Mouse (Mus musculus) testis, adult 2 months (tissue): Measurements from ENCODE around the gene Srpk2. TPM values are rescaled to one million over a fixed set of nuclear protein-coding genes. Genes with fewer than 3 reads are reported as not detected.

Experiments
- H3K27ac ChIP-seq: fragments of 200-500 bp; 2 replicates; pipeline ENCODE4 v1.5.1; 2012; ENCODE audit warnings: low read depth, low read length; ENCODE audit not compliant: control insufficient read depth, insufficient read depth
- H3K27me3 ChIP-seq: fragments of 200-500 bp; 2 replicates; pipeline ENCODE4 v1.6.1; 2012; ENCODE audit warnings: mild to moderate bottlenecking, low read length, moderate library complexity; ENCODE audit not compliant: control insufficient read depth, insufficient read depth
- H3K36me3 ChIP-seq: fragments of 200-500 bp; 2 replicates; pipeline ENCODE4 v1.6.1; 2012; ENCODE audit warnings: mild to moderate bottlenecking, low read length; ENCODE audit not compliant: control insufficient read depth, insufficient read depth
- H3K4me1 ChIP-seq: fragments of 200-500 bp; 2 replicates; pipeline ENCODE4 v1.6.1; 2012; ENCODE audit warnings: low read length; ENCODE audit not compliant: control insufficient read depth, insufficient read depth
- H3K4me3 ChIP-seq: fragments of 200-500 bp; 2 replicates; pipeline ENCODE4 v1.5.1; 2012; ENCODE audit warnings: low read depth, mild to moderate bottlenecking, low read length, moderate library complexity, mixed read lengths; ENCODE audit not compliant: control insufficient read depth
- CTCF ChIP-seq: fragments of 200-500 bp; IDR thresholded peaks from 2 replicates; pipeline ENCODE4 v1.5.1; 2012; ENCODE audit warnings: low read depth, mild to moderate bottlenecking, inconsistent platforms, low read length, moderate library complexity; ENCODE audit not compliant: control insufficient read depth, insufficient read depth, insufficient replicate concordance
- POLR2A ChIP-seq: fragments of 200-500 bp; IDR thresholded peaks from 2 replicates; pipeline ENCODE4 v1.6.1; 2012; ENCODE audit warnings: low read depth, mild to moderate bottlenecking, inconsistent platforms, low read length, moderate library complexity; ENCODE audit not compliant: control insufficient read depth
- polyA plus RNA-seq: library from polyadenylated mRNA; depleted of rRNA; stranded (reverse); fragments of >200 nt; gene quantifications from 2 replicates; pipeline ENCODE4 v1.2.3, GENCODE M21; 2012

The Srpk2 gene
- polyA plus RNA-seq, 1 experiment, result 229 TPM

GRCm38 (mm10) chr5:23496396-23496795 lies 188.0 kb downstream of the Srpk2 start:
- no peak for TF ChIP-seq POLR2A
- no peak for TF ChIP-seq CTCF
- Histone ChIP-seq H3K4me3 (no peak overlapping the region), H3K4me1 (no peaks in the 10 kb centered on the region), H3K27me3 (no peaks in the 10 kb centered on the region), H3K27ac (no peak overlapping the region), H3K36me3 (peaks cover 3% of the 10 kb centered on the region)

DNA sequence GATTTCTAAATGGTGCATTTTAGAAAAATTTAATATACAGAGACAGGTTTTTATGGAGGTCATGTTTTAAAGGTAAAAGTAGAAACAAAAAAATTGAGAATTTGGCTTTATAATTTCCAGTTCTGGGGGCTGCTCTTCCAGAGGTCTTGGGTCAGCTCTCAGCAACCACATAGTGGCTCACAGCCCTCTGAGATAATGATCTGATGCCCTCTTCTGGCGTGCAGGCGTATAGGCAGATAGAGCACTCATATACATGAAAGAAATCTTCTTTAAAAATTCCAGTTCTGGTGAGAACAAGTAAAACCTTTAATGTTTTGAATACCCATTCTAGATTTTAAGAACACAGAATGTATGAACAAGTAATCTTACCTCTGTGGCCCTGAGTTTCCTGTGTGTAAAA lies 193.6 kb downstream of the Srpk2 start:
- H3K27me3 ChIP-seq, result no peaks in the 10 kb centered on the region
- no peaks in the 10 kb centered on the region; the same call in none of the 2 replicates for H3K36me3 ChIP-seq
- no peak for TF ChIP-seq CTCF
- TF ChIP-seq POLR2A, result no peak
- no peak overlapping the region for H3K4me3 ChIP-seq
- no peaks in the 10 kb centered on the region for H3K4me1 ChIP-seq
- no peak overlapping the region for H3K27ac ChIP-seq

DNA sequence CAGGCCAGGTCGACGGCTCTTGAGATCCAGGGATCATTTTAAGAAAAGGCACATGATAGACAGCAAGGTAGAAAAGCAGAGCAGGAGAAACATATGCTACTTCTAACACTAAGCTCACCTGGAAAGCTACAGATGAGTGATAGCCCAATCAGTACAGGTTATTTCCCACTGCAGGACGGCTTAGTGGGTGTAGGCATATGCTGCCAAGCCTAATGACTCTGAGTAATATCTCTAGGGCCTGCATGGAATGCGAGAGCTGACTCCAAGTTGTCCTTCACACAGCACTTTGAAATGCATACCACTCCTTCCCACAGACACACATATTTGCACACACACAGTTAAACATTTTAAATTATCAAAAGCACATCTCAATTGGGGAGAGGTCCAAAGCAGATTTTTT lies 195.2 kb downstream of the Srpk2 start:
- H3K4me1 ChIP-seq, result no peaks in the 10 kb centered on the region
- H3K27ac ChIP-seq, result no peak overlapping the region
- TF ChIP-seq POLR2A (no peak), CTCF (no peak)
- H3K4me3 ChIP-seq, result no peak overlapping the region
- H3K36me3 ChIP-seq, result no peaks in the 10 kb centered on the region; the same call in none of the 2 replicates
- no peaks in the 10 kb centered on the region for H3K27me3 ChIP-seq

DNA sequence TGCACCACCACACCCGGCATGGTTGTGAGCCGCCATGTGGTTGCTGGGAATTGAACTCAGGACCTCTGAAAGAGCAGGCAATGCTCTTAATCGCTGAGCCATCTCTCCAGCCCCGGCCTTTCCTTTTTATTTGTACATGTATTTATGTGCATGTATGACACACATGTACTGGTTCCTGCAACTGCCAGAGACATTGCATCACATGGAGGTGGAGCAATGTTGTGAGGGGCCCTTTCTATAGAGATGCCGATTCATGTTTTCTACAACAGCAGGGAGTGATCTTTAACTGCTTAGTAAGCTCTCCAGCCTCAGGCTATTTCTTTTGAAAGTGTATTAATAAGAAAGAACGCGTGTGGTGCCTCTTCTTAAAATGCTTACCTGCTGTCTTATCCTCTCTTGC lies 200.6 kb downstream of the Srpk2 start:
- Histone ChIP-seq H3K4me1 (no peaks in the 10 kb centered on the region), H3K27ac (no peak overlapping the region), H3K27me3 (no peaks in the 10 kb centered on the region), H3K36me3 (peaks cover 1% of the 10 kb centered on the region; the same call in 1 of the 2 replicates), H3K4me3 (no peak overlapping the region)
- no peak for TF ChIP-seq CTCF
- no peak for TF ChIP-seq POLR2A

GRCm38 (mm10) chr5:23473098-23473873 lies 211.1 kb downstream of the Srpk2 start:
- no peaks in the 10 kb centered on the region for H3K27me3 ChIP-seq
- H3K4me3 ChIP-seq, result no peak overlapping the region
- H3K4me1 ChIP-seq, result no peaks in the 10 kb centered on the region
- H3K36me3 ChIP-seq, result peaks cover 1% of the 10 kb centered on the region
- no peak overlapping the region for H3K27ac ChIP-seq
- TF ChIP-seq CTCF (no peak), POLR2A (no peak)

GRCm38 (mm10) chr5:23466546-23466945 lies 217.9 kb downstream of the Srpk2 start:
- no peak overlapping the region for H3K27ac ChIP-seq
- peaks cover 1% of the 10 kb centered on the region; the same call in 1 of the 2 replicates for H3K36me3 ChIP-seq
- no peak overlapping the region for H3K4me3 ChIP-seq
- H3K4me1 ChIP-seq, result no peaks in the 10 kb centered on the region
- H3K27me3 ChIP-seq, result no peaks in the 10 kb centered on the region
- TF ChIP-seq POLR2A, result no peak
- TF ChIP-seq CTCF, result no peak

DNA sequence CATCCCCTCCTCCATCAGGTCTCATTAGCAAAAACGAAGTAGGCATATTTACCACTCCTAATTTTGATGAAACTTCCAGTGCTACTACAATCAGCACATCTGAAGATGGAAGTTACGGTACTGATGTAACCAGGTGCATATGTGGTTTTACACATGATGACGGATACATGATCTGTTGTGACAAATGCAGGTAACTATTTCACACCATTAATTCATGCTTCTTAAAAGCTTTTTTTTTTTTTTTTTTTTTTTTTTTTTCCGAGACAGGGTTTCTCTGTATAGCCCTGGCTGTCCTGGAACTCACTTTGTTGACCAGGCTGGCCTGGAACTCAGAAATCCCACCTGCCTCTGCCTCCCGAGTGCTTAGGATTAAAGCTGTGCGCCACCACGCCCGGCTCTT lies 219.7 kb downstream of the Srpk2 start:
- no peaks in the 10 kb centered on the region for H3K4me1 ChIP-seq
- H3K27ac ChIP-seq, result no peak overlapping the region
- H3K27me3 ChIP-seq, result no peaks in the 10 kb centered on the region
- H3K36me3 ChIP-seq, result peaks cover 3% of the 10 kb centered on the region
- no peak overlapping the region for H3K4me3 ChIP-seq
- TF ChIP-seq POLR2A (no peak), CTCF (no peak)
